In the genomic region with DNA sequence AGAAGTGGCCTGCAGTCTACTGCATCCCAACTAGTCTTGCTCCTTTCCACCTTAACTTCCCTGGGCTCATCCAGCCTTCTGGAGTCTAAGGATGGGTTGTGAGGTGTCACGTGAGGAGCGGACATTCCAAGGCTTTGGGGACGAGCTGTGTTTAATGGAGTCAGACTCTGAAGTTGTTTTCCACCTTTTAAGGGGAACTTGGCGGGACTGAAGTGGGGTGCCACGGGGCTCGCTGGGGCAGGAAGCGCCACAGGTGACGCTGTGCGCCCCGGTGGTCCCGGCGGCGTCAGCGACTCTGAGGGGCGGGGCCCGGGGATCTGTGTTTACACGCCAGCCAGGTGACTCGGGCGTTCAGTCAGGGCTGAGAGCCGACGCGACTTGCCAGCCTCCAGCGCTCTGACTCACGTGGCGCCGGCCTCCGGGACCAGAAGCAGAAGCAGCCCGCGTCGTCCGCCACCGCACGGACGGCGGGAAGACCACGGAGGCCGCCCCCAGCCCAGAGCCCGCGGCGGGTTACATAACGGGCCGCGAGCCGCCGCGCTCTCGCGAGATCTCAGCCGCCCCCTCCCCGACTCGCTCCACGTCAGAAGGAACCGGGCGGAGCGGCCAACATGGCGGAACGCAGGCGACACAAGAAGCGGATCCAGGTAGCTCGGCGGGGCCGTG, we compare ENCODE assay signal across 7 mouse cellular contexts. TPM values are rescaled to one million over a fixed set of nuclear protein-coding genes. Genes with fewer than 3 reads are reported as not detected.
DNase-seq lines count a peak whose midpoint lies in the region; ATAC-seq lines count a peak whose summit lies in the region.

A gene (plus strand): TSS at position 139 of the 666 bp plus-strand sequence.

- H3K27me3 ChIP-seq in intestine, embryonic 16.5 days (replicated peaks; ENCODE audit: control insufficient read depth, insufficient read depth, low read length), result no peaks in the 10 kb centered on the region
- H3K27me3 ChIP-seq in midbrain, embryonic 11.5 days (ENCODE audit: control insufficient read depth, insufficient read depth, low read length), result no peaks in the 10 kb centered on the region

- DNase-seq in adrenal gland, adult 2 months, result peak; percentile 95
- peak; percentile 90 for DNase-seq in embryo, embryonic 11.5 days (ENCODE audit: low read depth, low spot score)
- peak; percentile 92 to 95 for DNase-seq in gastrocnemius, postnatal 4 days (ENCODE audit: low spot score in 2 of 2)
- peak; percentile 93 to 96 for DNase-seq in left cerebral cortex, postnatal 36 days (ENCODE audit: low spot score in 2 of 2)
- peak; percentile 99 for DNase-seq in midbrain, embryonic 11.5 days (ENCODE audit: low spot score, missing footprints)
- peak; percentile 92 for DNase-seq in skeletal muscle tissue, adult 2 months (ENCODE audit: low read depth, low spot score)

- WGBS in intestine, embryonic 16.5 days, result under 1% methylated on average over 54 of the region's 62 CpGs
- WGBS in midbrain, embryonic 11.5 days, result 0% methylated on average over 60 of the region's 62 CpGs

- H3K27ac ChIP-seq in intestine, embryonic 16.5 days (ENCODE audit: low read length), result peak within 1 kb of the TSS; percentile 85
- H3K27ac ChIP-seq in midbrain, embryonic 11.5 days (ENCODE audit: low read depth, low read length), result peak within 1 kb of the TSS; percentile 78

- H3K4me2 ChIP-seq in intestine, embryonic 16.5 days (ENCODE audit: low read depth, low read length), result peak within 1 kb of the TSS; percentile 78
- H3K4me2 ChIP-seq in midbrain, embryonic 11.5 days, result peak within 1 kb of the TSS; percentile 60

- peak; percentile 98 for ATAC-seq in intestine, embryonic 16.5 days
- ATAC-seq in midbrain, embryonic 11.5 days (ENCODE audit: low FRiP score), result peak; percentile 99

- intact Hi-C loops in left cerebral cortex, postnatal 36 days (cut with DNase I), result loop anchor here (5.0 to 10.0 kb wide), 2 partner anchors 172 to 191 kb away; a partner anchor contains a TSS

- peak within 1 kb of the TSS; percentile 96 for H3K4me3 ChIP-seq in intestine, embryonic 16.5 days (ENCODE audit: low read length)
- H3K4me3 ChIP-seq in midbrain, embryonic 11.5 days (ENCODE audit: low read depth, low read length), result peak within 1 kb of the TSS; percentile 98

- no peaks in the 10 kb centered on the region for H3K9me3 ChIP-seq in intestine, embryonic 16.5 days (ENCODE audit: control insufficient read depth, low read length)
- H3K9me3 ChIP-seq in midbrain, embryonic 11.5 days (ENCODE audit: control insufficient read depth, low read length), result no peaks in the 10 kb centered on the region

- no peaks in the 10 kb centered on the region for H3K36me3 ChIP-seq in intestine, embryonic 16.5 days (ENCODE audit: control insufficient read depth, insufficient read depth, low read length)
- H3K36me3 ChIP-seq in midbrain, embryonic 11.5 days (ENCODE audit: control insufficient read depth, insufficient read depth, low read length), result no peaks in the 10 kb centered on the region

- peak within 1 kb of the TSS; percentile 97 for H3K9ac ChIP-seq in intestine, embryonic 16.5 days (ENCODE audit: low read depth, low read length)
- peak within 1 kb of the TSS; percentile 99 for H3K9ac ChIP-seq in midbrain, embryonic 11.5 days (ENCODE audit: low read length)

- H3K4me1 ChIP-seq in intestine, embryonic 16.5 days (ENCODE audit: control insufficient read depth, insufficient read depth, low read length), result no peaks in the 10 kb centered on the region
- H3K4me1 ChIP-seq in midbrain, embryonic 11.5 days (ENCODE audit: control insufficient read depth, insufficient read depth, low read length), result peaks cover 5% of the 10 kb centered on the region

RNA-seq across cellular contexts. Expression of the gene that starts here (rescaled TPM):
- total RNA-seq in adrenal gland, adult 2 months (2021), result 100 to 1,000 TPM in 1 of 2 experiments, 10 to 100 TPM in 1; 87.2 to 109 TPM
- 9.4 and 11.3 TPM in 2 replicates for polyA plus RNA-seq in adrenal gland, adult 2 months (2012; rRNA removed)
- total RNA-seq in gastrocnemius, postnatal 4 days (2021), result 10 to 100 TPM; 78.3 to 88.1 TPM
- 56.4 and 60.1 TPM in 2 replicates for polyA plus RNA-seq in intestine, embryonic 16.5 days (2015; fragmentation: Nextera tagmentation; extraction: Ambion mirVana)
- 100 to 1,000 TPM; 109 to 113 TPM for total RNA-seq in left cerebral cortex, postnatal 36 days (2021)
- polyA plus RNA-seq in midbrain, embryonic 11.5 days (2014; fragmentation: Nextera tagmentation; extraction: Ambion mirVana), result 73.0 and 75.9 TPM in 2 replicates

Comparison
In these comparisons a context has a peak if more than half of its experiments do, and no peak if none do; other contexts are left out.
1. Peak in every context shown above with its lines: DNase-seq, ATAC-seq, H3K4me3 ChIP-seq and H3K27ac ChIP-seq.